Mouse (Mus musculus) left cerebral cortex, postnatal 36 days (tissue): ENCODE results near the gene Aebp2. TPM values are rescaled to one million over a fixed set of nuclear protein-coding genes. Genes with fewer than 3 reads are reported as not detected.
"Not testable (repeated sequence)": the region's sequence is repeated elsewhere in the genome, so short reads cannot be mapped to it uniquely, and the experiment has no call there.

Experiments used
- DNase-seq, 2 experiments: peaks; one replicate each; pipeline ENCODE4 v3.0.0; 2021 to 2022; ENCODE audit warnings: low spot score in 2 of 2, mixed read lengths in 1 of 2
- intact Hi-C: fragments of 180-260 bp; cut with DNase I; formaldehyde crosslinking; loops from one replicate; pipeline ENCODE4 v1.15.1; 2025
- total RNA-seq, 2 experiments: library from RNA; stranded (reverse); gene quantifications; 2 replicates each; pipeline ENCODE4 v1.2.3; 2021

Aebp2 gene
- total RNA-seq, 2 experiments from 2014 or later: 55.8 to 68.0 TPM

DNA sequence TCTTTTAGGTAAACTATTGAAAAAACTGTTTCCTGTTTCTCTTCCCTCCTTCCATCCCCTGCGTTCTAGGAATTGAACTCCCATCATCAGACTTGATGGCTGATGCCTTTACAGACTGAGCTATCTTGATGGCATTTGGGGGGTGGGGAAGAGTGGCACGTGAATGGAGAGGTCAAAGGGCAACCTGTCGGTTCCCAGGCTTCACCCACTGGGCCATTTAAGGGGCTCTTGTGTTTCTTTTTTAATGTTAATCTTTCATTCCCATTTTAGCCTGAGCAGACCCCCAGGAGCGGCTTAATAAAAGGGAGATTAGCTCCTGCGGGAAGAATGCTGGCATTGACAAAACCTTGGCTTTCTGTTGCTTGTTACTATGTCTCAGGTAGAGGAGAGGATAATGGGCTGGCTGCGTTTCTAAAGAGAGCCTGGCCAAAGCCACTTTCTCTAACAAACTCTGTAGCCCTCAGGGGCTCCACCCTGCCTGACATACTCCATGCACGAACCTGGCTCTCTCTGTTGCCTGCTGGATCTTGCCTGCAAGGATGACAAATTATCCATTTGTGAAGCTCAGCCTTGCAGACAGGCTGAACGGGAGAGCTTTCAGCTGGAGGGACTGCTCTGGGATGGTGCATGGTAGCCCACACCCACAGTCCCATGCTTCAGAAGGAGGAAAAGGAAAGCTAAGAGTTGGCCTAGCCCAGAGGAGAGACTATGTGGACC lies 19.1 kb upstream of the Aebp2 start:
- intact Hi-C loops: no loop called here
- no peak for DNase-seq

DNA sequence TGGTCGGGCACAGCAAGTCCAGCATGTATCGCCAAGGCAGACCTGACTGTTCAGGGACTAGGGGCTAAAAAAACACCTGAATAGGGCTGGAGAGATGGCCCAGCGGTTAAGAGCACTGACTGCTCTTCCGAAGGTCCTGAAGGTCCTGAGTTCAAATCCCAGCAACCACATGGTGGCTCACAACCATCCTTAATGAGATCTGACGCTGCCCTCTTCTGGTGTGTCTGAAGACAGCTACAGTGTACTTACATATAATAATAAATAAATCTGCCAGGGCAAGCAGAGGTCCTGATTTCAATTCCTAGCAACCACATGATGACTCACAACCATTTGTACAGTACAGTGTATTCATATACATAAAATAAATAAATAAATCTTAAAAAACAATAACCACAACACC lies 17.3 kb upstream of the Aebp2 start:
- DNase-seq, intact Hi-C loops: not testable (repeated sequence)

DNA sequence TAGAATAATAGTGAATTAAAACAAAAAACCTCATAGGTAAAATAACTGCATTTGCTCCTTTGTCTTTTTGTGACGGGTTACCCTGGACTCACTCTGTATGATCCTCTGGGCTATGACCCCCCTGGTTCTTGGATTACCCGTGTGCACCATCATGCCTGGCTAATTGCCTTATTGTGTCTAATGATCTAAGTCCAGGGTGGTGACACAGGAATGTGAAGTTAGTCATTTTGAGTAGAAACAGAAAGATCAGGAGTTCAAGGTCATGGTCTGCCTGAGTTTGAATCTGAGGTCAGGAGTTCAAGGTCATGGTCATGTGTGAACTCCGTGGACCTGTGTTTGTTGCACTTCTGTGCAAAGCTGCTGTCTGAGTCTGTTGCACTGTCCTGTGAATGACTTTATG lies 16.7 kb upstream of the Aebp2 start:
- DNase-seq: no peak
- intact Hi-C loops: no loop called here

DNA sequence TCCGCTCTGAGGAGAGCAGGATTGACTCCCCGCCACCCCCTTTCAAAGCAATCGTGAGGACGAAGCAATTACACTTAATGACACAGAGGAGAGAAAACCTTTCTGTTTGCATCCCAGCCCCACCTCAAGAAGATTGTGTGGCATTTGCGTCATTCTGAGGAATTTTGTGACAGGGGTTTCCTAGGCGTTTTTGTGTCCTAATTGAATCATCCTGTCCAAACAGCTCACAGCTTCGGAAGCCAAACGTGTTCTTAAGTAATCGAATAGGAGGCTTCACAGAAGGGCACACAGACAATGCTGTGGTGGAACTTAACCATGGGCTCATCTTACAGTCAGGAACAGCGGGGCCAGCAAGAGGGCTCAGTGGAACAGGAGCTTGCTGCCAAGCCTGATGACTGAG lies 15.9 kb upstream of the Aebp2 start:
- intact Hi-C loops: no loop called here
- no peak for DNase-seq

DNA sequence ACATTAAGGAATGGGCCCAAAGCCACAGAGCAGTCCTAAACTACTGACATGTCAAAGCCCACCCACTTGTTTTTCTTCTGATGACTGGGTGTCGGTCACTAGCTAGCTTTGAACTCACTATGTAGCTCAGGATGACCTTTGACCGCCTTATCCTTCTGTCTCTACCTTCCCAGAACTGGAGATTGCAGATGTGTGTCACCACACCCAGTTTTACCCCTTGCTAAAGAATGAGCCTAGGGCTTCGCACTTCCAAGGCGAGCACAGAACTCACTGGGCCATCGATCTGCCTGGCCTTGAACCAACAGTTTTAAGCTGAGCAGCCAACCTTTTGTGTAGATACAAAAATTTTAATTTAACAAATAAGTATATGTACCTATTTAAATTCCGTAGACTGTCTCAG lies 13.8 kb upstream of the Aebp2 start:
- no peak for DNase-seq
- intact Hi-C loops: no loop called here

DNA sequence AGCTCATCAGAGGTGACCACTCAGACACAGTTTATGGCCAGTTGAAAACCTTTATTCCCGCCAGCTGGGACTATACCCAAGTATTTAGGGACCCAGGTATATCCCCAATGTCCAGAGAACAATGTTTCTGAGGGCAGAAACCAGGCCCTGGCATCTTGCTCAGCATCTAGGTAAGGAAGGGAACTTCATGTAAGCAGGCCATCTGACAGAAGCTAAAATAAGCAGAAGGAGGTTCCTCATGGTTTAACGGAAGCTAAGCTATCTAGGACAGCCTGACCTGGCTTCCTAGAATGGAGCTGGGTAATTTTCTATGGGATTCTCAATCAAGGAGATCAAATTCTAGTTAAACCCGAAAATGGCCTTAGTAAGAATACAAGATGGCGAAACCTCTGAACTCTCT lies 12.9 kb upstream of the Aebp2 start:
- intact Hi-C loops: no loop called here
- DNase-seq: no peak

DNA sequence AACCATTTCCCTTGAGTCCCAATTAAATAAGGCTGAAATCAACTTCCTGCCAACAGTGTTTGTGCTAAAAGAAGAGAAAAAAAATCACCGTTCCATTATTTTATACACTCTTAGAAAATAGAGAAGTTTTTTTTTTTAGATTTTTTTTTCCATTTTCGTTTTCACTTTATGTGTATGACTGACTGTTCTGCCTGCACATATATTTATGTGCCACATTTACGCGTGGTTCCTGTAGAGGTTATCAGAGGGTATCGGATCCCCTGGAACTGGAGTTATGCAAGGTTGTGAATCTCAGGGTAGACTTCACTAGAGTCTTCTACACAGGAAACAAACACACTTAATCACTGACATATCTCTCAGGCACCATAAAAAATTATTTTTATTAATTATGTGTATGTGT lies 12.3 kb upstream of the Aebp2 start:
- intact Hi-C loops: no loop called here
- no peak for DNase-seq

DNA sequence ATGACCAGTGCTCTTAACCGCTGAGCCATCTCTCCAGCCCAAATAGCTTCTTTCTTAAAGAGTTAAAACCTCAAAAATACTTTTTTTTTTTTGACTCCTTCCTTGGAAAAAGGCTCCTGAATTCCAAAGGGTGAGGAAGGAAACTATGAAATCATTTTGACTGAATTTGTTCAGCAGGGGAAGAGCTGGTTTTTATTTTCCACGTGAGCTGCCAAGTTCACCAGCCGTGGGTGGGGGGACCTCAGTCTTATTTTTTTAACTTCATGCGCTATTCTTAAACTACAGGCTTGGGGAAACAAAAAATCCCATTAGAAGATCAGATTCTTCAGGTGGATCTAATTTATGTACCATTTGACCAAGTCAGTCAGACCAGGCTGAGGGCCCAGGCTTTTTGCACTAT lies 11.2 kb upstream of the Aebp2 start:
- intact Hi-C loops: no loop called here
- no peak for DNase-seq

DNA sequence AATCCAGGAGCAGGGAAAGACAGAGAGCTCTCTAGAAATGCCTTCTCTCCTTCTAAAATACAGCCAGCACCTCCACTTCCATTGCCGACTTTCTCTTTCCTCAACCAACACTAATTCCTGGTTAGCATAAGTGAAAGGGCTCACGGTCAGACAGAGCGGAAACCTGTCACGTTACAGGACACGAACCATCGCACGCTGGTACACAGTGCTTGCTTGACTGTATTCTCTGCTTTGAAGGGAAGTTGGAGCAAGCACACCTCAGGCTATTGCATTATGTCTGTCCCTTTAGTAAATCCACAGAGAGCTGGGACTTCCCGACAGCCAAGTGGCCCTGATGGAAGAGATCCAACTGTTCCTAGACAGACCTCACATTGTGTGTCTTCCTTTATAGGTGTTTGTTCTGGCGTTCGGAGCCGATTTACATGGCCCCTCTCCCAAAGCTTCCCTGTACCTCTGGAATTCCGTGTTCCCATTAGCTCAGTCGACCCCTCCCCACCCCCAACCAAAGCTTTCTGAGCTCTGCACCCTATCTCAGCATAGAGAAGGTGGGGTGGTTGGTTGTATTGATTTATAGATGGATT lies 10.5 kb upstream of the Aebp2 start:
- intact Hi-C loops: no loop called here
- DNase-seq: no peak

DNA sequence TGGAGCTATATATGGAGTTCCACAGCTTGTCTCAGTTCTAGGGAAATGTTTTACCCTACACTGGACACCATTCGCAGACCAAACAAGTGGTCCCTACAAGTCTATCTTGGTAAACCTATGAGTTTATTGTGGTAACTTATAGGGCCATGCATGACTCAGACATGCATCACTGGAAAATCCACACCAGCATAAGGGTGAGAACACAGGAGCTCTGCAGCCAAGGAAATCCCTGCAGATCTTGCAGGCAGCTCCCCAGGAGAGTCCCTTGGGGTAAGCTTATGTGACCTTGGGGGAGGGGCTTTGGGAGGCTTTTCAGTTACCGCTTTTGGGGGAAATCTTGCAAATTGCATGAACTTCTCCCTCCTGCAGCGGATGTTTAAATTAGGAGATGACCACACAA lies 8.6 kb upstream of the Aebp2 start:
- no peak for DNase-seq
- intact Hi-C loops: no loop called here

DNA sequence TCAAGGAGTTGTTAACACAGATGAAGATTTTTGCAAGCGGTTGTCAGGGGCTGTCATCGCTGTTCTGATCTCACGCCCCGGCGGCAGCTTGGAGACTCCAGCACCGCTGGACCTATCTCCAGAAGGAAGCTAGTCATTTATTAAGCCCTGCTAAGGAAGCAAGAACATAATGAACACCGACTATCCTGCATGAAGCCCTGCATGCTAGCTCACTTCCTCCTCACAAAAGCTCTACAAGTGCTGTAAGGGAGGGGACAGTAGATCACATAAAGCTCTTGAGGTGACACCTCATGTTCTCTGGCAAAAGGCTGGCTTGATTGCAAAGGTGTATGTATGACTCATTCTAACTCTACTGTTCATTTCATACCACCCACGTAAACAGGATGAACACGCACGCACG lies 7.8 kb upstream of the Aebp2 start:
- intact Hi-C loops: no loop called here
- no peak for DNase-seq

DNA sequence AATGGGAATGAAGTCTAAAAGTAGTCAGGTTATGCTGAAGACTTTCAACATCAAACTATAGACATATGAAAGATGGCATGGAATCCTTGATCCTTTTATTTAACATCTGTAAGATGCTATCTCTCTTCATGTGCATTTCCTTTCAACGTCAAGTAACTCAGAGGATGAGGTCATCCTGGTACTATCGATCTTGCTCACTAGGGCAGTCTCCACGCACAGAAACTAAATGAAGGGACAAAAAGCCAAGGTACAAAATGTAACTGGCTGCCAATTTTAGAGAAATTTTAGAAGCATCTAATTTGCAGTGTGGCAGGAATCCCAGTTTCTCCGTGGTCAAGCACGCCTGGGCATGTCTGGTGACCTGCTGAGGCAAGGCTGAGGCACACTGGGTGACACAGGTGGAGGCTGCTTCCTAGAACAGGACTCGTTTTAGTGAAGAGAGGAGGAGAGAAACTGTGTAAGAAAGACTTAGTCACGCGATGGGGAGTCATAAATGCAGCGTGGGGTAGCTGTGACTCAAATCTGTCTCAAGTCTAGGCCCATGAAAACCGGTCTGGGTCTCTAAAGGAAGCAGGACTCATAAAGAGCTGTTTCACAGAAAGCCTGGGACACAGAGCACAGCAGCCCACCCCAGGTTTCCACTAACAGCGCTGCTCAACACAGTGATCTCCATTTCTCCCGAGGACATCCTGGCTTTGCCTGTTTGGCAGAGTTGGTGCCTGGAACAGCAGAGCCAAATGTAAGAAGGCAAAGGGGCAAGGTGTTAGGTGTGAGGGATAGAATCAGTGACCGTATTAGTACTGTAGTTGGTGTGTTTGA lies 1.7 kb upstream of the Aebp2 start:
- DNase-seq: no peak
- intact Hi-C loops: loop anchor here (5.0 kb wide), 1 partner anchor 143 kb away; no protein-coding TSS in a partner anchor

DNA sequence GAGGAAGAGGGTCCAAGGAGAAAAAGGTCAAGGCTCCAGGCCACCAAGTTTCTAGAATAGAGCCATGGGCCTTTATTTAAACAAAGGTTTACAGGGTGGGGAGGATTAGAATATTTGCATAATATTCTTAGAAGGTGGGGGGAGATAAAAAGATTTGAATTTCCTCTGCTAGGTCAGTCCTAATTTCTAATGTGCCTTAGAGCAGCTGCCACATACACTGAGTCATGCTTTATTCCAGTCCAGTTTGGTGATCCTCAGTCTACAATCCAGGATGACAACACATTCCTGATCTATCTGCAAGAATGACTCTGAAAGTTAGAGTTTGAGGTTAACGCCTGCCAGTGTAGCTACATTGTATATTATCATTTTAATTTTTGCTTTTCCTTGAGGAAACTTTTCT lies 841 bp upstream of the Aebp2 start:
- no peak for DNase-seq
- intact Hi-C loops: loop anchor here (5.0 kb wide), 1 partner anchor 144 kb away; no protein-coding TSS in a partner anchor

DNA sequence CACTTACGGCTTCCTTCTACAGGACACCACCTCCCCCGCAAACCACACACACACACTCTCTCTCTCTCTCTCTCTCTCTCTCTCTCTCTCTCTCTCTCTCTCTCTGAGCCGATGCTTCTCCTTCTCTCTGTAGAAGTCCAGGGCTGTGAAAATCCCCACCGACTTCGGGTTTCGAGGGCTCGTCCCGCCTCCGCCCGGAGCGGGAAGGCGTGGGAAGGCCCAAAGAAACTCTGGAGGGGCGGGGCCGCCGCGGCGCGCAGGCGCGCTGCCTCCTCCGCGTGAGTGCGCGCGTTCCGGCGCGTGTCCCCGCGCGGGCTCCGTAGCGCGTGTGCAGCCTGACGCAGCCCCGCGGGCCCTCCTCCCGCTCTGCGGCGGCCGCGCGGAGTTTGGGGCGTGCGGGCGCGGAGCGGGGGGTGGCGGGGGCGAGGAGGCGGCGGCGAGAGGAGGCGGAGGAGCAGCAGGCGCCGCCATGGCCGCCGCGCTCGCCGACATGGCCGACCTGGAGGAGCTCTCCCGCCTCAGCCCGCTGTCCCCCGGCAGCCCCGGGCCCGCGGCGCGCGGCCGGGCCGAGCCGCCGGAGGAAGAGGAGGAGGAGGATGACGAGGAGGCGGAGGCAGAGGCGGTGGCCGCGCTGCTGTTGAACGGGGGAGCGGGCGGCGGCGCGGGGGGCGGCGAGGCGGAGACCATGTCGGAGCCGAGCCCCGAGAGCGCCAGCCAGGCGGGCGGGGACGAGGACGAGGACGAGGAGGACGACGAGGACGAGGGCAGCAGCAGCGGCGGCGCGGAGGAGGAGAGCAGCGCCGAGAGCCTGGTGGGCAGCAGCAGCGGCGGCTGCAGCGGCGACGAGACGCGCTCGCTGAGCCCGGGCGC lies 998 bp downstream of the Aebp2 start:
- DNase-seq: peak; percentile 91 to 96
- intact Hi-C loops: loop anchor here (5.0 kb wide), 1 partner anchor 146 kb away; no protein-coding TSS in a partner anchor

DNA sequence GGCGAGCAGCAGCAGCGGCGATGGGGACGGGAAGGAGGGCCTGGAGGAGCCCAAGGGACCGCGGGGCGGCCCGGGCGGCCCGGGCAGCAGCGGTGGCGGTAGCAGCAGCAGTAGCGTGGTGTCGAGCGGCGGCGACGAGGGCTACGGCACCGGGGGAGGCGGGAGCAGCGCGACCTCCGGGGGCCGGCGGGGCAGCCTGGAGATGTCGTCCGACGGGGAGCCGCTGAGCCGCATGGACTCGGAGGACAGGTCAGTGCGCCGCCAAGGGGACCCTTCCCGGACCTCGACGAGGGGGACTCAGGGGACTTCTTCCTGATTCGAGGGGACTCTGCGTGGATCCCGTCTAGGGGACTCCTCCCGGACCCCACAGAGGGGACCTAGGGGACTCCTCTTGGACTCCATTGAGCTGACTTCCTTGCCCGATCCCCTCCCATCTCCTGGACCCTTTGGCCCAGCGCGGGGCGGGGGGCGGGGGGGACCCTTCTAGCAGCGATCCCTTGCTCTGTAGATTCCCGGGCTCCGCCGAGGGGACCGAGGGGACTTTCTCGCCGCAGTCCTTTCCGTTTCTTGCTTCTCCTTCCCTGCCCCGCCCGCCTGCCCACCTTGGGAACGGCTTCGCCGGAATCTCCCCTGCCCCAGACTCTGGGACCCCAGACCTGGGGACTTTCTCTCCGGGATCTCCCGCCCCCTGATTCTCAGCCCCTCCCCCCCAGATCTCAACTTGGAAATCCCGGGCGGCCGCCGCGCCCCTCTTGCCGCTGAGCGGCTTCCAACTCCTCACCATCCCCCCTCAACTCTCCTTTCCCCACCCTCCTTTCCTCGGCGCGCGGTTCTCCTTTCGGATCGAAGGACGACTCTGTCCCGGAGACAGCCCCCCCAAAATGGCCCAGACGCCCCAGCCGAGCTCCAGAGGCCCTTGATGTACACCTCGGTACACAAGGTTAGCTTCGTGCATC lies 1.9 kb downstream of the Aebp2 start:
- peak in 1 of 2 experiments; percentile 23 for DNase-seq
- intact Hi-C loops: loop anchor here (5.0 kb wide), 2 partner anchors 37 to 147 kb away; no protein-coding TSS in a partner anchor

DNA sequence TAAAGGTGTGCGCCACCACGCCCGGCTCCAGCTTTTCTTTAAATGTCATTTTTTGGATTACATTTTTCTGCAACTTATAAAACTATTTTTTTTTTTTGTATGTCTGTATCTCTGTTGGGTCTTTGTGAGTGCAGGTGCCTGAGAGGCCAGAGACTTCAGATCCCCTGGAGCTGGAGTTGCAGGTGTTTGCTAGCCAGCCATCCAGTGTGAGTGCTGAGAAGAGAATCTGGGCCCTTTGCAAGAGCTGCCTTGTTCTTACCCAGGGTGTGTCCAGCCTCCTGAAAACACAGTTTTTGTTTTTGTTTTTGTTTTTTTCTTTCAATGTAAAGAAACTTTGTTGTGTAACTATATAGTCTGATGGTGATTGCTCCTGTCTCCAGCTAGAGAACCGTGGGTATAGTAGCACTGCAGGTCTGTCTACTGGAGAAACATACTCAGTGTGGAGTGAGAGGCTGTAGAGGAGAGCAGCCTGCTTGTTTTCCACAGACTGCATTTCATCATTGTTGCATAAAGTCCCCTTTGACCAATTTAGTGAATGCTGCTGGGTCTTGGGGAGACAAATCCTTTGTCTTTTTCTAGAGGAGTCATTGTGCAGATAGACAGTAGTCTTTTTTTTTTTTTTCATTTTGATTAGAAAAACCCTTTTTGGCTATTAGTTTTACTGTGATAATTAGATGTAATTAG lies 6.9 kb downstream of the Aebp2 start:
- intact Hi-C loops: loop anchor here (5.0 kb wide), 1 partner anchor 42 kb away; no protein-coding TSS in a partner anchor
- DNase-seq: no peak

DNA sequence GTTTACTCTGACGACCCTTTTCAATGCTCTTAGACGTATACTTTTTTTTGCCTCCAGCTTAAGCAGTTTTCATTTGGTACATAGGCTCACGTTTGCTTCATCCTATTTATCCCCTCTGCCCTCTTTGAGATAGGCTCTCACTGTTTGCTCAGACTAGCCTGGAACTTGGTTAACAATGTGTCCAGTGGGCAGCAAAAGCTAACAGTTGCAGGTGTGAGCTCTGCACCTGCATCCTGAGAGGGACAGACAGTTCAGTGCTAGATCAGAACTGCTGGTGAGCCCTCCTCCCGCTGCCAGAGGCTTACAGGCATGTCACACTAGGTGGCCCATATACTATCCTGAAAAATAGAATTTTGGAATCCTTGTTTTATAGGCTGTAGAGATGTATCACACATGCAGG lies 7.8 kb downstream of the Aebp2 start:
- DNase-seq: no peak
- intact Hi-C loops: no loop called here

DNA sequence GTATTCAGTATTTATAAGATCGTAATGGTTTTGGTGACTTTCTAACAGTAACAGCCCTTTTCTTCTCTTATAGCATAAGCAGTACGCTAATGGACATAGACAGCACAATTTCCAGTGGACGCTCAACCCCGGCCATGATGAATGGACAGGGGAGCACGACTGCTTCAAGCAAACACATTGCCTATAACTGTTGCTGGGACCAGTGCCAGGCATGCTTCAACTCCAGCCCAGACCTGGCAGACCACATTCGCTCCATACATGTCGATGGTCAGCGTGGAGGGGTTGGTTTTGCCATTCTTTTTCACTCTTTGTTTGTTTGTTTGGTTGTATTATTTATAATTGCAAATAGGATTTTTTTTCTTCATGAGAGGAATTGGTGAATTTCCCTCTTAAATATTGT lies 11.2 kb downstream of the Aebp2 start:
- intact Hi-C loops: no loop called here
- DNase-seq: no peak
